Mouse (Mus musculus) erythroblast, embryonic 14.5 days (primary cell): ENCODE results near the gene Arid3a.

Source experiments
- GATA1 ChIP-seq: IDR thresholded peaks from 2 replicates; pipeline ENCODE4 v1.6.1; 2012; ENCODE audit warnings: low read length, inconsistent platforms, mixed read lengths
- TAL1 ChIP-seq: IDR thresholded peaks from 3 replicates; pipeline ENCODE4 v1.6.1; 2012; ENCODE audit warnings: low read length, inconsistent platforms, mixed read lengths

DNA sequence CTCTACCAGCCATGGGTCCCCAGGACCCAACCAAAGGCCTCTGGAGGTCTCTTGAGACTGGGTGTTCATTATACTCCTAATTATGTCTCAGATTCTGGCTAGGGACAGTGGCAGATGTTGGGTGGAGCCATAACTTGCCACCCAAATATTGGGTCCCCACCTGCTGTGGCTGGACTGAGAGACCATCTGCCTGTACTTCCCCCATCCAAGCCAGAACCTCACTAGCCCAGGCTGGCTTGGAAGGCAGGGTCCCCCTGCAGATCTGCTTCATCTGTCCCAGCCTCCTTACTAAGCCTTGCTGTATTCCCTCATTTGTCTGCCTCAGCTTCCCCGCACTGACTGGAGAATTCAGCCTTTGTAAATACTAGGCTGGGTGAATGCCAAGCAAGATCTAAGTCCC is 41.3 kb downstream of the Arid3a start:
- TF ChIP-seq GATA1, result no peak
- no peak for TF ChIP-seq TAL1
